Mouse (Mus musculus): ENCODE measurements around the gene Gm20807. TPM values are rescaled to one million over a fixed set of nuclear protein-coding genes. Genes with fewer than 3 reads are reported as not detected.
"Not testable (repeated sequence)": the region's sequence is repeated elsewhere in the genome, so short reads cannot be mapped to it uniquely, and the experiment has no call there.

Gene Gm20807
- total RNA-seq (2021), result not detected
- long read RNA-seq, experiment 1, result 0 reads
- long read RNA-seq, experiment 2, result 0 reads

GRCm38 (mm10) chrY:13042591-13042990 is at the start of gene Gm20807:
Gene Gm20807 (plus strand): TSS chrY:13042891.
- intact Hi-C loops (cut with DNase I; ENCODE audit: low total_unique reads); DNase-seq: not testable (repeated sequence)

Other genes starting within 250 kb of the Gm20807 start
- gene Gm21891, start 90.6 kb downstream of the Gm20807 start, total RNA-seq (2021), result not detected
- gene Gm21425, start 119.1 kb downstream of the Gm20807 start, total RNA-seq (2021), result not detected
- not detected for gene Gm21828, start 181.0 kb downstream of the Gm20807 start, total RNA-seq (2021)
- not detected for gene Gm21440, start 209.5 kb downstream of the Gm20807 start, total RNA-seq (2021)
- not detected for gene Gm21454, start 209.6 kb downstream of the Gm20807 start, total RNA-seq (2021)